Mouse (Mus musculus): Measurements from ENCODE around the gene Pomgnt1. TPM values are rescaled to one million over a fixed set of nuclear protein-coding genes. Genes with fewer than 3 reads are reported as not detected.

Pomgnt1 gene
- polyA plus RNA-seq, 1 experiment from 2014 or later, result 66.3 TPM

DNA sequence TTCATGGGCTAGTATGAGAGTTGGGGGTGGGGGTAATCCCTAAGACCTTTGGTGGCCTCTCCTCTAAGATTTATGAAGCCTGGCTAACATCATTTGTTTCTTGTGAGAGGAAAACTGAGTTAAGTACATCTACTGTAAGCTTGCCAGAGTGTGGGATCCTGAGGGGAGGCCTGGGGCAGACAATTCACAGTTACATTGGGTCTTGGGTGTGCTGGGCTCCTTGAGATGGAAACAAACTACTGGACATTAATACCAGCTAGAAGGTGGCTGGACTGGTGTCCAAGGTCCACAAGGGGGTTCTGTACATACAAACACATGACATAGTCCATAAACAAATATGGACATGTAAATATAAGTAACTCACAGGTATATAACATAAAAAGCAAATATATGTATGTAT lies 51.5 kb downstream of the Pomgnt1 start:
- H3K27me3 ChIP-seq (ENCODE audit: control insufficient read depth, insufficient read depth, low read length), result no peaks in the 10 kb centered on the region
- no peak for ATAC-seq (ENCODE audit: insufficient number of reproducible peaks, insufficient read depth, low FRiP score, low read depth)
- no peak overlapping the region for H3K4me3 ChIP-seq (ENCODE audit: control insufficient read depth in 1 of 2, insufficient read depth in 1 of 2, low read depth in 1 of 2, low read length in 2 of 2)
- H3K4me2 ChIP-seq (ENCODE audit: low read length), result peak overlapping the region; percentile 61
- H3K36me3 ChIP-seq (ENCODE audit: control insufficient read depth, insufficient read depth, low read length), result no peaks in the 10 kb centered on the region
- peaks cover 30 to 35% of the 10 kb centered on the region in 2 experiments for H3K4me1 ChIP-seq (ENCODE audit: control insufficient read depth in 2 of 2, insufficient read depth in 2 of 2, low read length in 2 of 2)
- H3K27ac ChIP-seq (replicated peaks in 1 of 2; ENCODE audit: control insufficient read depth in 1 of 2, insufficient read depth in 1 of 2, low read depth in 2 of 2, low read length in 2 of 2), result peak overlapping the region; percentile 91 to 92
- peak overlapping the region; percentile 66 for H3K9ac ChIP-seq (ENCODE audit: low read length)
- H3K9me3 ChIP-seq (ENCODE audit: control insufficient read depth, low read length), result no peaks in the 10 kb centered on the region

DNA sequence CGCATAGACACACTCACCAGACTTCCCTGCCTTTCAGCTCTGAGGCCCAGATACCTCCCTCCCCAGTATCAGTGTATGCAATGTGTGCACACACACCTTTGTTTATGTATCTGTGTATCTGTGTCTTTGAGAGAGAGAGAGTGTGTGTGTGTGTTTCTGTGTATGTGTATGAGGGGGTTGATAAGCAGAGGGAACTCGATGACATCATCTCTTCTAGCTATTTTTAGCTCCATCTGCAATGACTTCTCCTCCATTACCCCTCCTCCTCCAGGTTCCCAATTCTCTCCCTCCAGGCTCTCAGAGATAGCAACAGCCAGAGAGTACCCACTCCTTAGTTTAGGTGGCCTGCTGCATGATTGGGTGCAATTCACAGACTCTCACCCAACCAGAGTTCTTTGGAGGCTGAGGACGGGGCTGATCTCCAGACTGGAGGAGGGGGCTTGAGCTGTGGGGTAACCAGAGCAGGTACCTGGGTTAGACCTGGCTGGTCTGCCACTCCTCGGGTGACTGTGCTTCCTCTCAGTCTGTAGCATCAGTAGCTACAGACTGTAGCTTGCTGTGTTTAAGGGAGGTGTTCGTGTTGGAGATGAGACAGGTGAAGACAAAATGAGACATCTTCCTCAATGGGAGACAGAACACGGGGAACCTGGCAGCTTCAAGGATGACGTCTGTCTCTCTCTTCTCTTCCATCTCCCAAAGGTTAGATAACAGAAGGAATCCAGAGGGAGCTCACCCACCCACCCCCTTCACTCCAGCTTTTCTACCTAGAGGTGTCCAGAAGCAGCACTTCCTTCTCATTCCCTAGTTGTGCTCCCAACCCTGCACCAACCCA lies 52.3 kb downstream of the Pomgnt1 start:
- peak; percentile 45; the same call in 1 of the 2 replicates for ATAC-seq (ENCODE audit: insufficient number of reproducible peaks, insufficient read depth, low FRiP score, low read depth)
- 28% methylated on average over 7 of the region's 7 CpGs for WGBS
- peak overlapping the region in 1 of 2 experiments; percentile 16; a peak in 1 of 4 replicates for H3K4me3 ChIP-seq (ENCODE audit: control insufficient read depth in 1 of 2, insufficient read depth in 1 of 2, low read depth in 1 of 2, low read length in 2 of 2)

DNA sequence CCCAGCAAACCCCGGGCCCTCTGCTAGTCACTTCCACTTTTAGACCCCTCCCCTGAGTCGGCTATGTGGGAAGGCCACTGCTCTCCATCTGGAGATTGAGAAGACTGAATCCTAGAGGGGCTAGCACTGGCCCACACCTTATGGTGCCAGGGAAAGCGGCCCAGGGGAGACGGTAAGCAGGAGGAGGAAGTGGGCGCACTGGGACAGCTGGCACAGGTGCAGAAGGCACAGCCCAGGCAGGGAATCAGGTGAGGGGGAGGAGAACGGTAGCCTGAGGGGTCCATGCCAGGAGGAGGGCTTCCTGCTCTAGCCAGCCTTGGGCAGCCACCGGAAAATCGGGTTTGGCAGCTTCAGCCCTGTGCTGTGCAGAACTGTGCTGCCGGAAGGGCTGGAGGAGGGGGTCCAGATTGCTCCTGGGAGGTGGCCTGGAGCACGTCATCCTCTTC lies 52.9 kb downstream of the Pomgnt1 start:
- ATAC-seq (ENCODE audit: insufficient number of reproducible peaks, insufficient read depth, low FRiP score, low read depth), result peak; percentile 65
- H3K36me3 ChIP-seq (ENCODE audit: control insufficient read depth, insufficient read depth, low read length), result no peaks in the 10 kb centered on the region
- H3K4me1 ChIP-seq (ENCODE audit: control insufficient read depth in 2 of 2, insufficient read depth in 2 of 2, low read length in 2 of 2), result peaks cover 30 to 35% of the 10 kb centered on the region in 2 experiments
- peak overlapping the region; percentile 76 to 91 for H3K27ac ChIP-seq (replicated peaks in 1 of 2; ENCODE audit: control insufficient read depth in 1 of 2, insufficient read depth in 1 of 2, low read depth in 2 of 2, low read length in 2 of 2)
- peak overlapping the region; percentile 66 for H3K9ac ChIP-seq (ENCODE audit: low read length)
- peak overlapping the region; percentile 61 for H3K4me2 ChIP-seq (ENCODE audit: low read length)
- WGBS, result 12% methylated on average over 10 of the region's 10 CpGs
- no peaks in the 10 kb centered on the region for H3K9me3 ChIP-seq (ENCODE audit: control insufficient read depth, low read length)
- peak overlapping the region; percentile 7 to 16; a peak in 1 of 4 replicates for H3K4me3 ChIP-seq (ENCODE audit: control insufficient read depth in 1 of 2, insufficient read depth in 1 of 2, low read depth in 1 of 2, low read length in 2 of 2)
- no peaks in the 10 kb centered on the region for H3K27me3 ChIP-seq (ENCODE audit: control insufficient read depth, insufficient read depth, low read length)

More for the DNA sequence above, 52.3 kb downstream of the Pomgnt1 start:
- H3K27me3 ChIP-seq (ENCODE audit: control insufficient read depth, insufficient read depth, low read length), result no peaks in the 10 kb centered on the region
- H3K9me3 ChIP-seq (ENCODE audit: control insufficient read depth, low read length), result no peaks in the 10 kb centered on the region
- peak overlapping the region; percentile 66 for H3K9ac ChIP-seq (ENCODE audit: low read length)
- H3K4me2 ChIP-seq (ENCODE audit: low read length), result peak overlapping the region; percentile 61
- H3K36me3 ChIP-seq (ENCODE audit: control insufficient read depth, insufficient read depth, low read length), result no peaks in the 10 kb centered on the region
- H3K4me1 ChIP-seq (ENCODE audit: control insufficient read depth in 2 of 2, insufficient read depth in 2 of 2, low read length in 2 of 2), result peaks cover 30 to 35% of the 10 kb centered on the region in 2 experiments
- H3K27ac ChIP-seq (replicated peaks in 1 of 2; ENCODE audit: control insufficient read depth in 1 of 2, insufficient read depth in 1 of 2, low read depth in 2 of 2, low read length in 2 of 2), result peak overlapping the region; percentile 78 to 91

DNA sequence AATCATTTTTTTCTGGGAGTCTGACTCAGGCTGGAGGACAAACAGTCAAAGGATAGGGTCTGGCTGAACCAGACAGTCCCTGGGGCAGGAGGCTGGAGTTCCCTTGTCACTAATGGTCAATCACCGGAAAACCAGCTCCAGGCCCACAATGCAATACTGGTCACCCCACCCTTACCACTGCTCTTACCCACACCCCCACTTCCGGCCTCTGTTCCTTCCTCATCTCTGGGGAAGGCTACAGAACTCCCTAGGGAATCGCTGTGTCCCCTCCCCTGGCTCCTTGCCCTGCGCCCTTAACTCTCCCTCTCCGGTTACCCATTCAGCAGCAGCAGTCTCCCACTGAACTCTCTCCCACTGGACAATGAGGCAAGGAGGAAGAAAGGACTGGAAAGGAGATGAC lies 53.5 kb downstream of the Pomgnt1 start:
- Histone ChIP-seq H3K27ac (replicated peaks in 1 of 2; ENCODE audit: control insufficient read depth in 1 of 2, insufficient read depth in 1 of 2, low read depth in 2 of 2, low read length in 2 of 2) (peak overlapping the region; percentile 76 to 91), H3K9me3 (ENCODE audit: control insufficient read depth, low read length) (no peaks in the 10 kb centered on the region), H3K4me1 (ENCODE audit: control insufficient read depth in 2 of 2, insufficient read depth in 2 of 2, low read length in 2 of 2) (peaks cover 30 to 35% of the 10 kb centered on the region in 2 experiments), H3K4me3 (ENCODE audit: control insufficient read depth in 1 of 2, insufficient read depth in 1 of 2, low read depth in 1 of 2, low read length in 2 of 2) (no peak overlapping the region), H3K4me2 (ENCODE audit: low read length) (peak overlapping the region; percentile 61), H3K9ac (ENCODE audit: low read length) (peak overlapping the region; percentile 66), H3K36me3 (ENCODE audit: control insufficient read depth, insufficient read depth, low read length) (no peaks in the 10 kb centered on the region), H3K27me3 (ENCODE audit: control insufficient read depth, insufficient read depth, low read length) (no peaks in the 10 kb centered on the region)
- peak; percentile 57; the same call in 1 of the 2 replicates for ATAC-seq (ENCODE audit: insufficient number of reproducible peaks, insufficient read depth, low FRiP score, low read depth)
- 32% methylated on average over 5 of the region's 5 CpGs for WGBS

DNA sequence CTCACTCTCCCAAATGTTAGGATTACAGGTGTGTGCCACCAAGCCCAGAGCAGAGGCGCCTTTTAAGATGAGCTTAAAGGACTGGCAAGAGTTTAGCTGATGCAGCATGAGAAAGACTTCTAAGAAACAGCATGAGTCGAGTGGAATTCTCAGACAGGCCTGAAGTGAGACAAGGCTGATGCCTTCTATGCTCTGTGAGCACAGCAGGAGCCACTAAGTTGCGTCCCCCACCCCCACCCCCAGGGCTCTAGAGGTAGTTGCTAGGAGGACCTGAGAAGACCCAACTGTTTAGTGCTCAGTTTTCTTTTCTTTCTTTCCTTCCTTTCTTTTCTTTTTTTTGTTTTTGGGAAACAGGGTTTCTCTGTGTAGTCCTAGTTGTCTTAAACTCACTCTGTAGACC lies 58.4 kb downstream of the Pomgnt1 start:
- H3K36me3 ChIP-seq (ENCODE audit: control insufficient read depth, insufficient read depth, low read length), result no peaks in the 10 kb centered on the region
- H3K4me1 ChIP-seq (ENCODE audit: control insufficient read depth in 2 of 2, insufficient read depth in 2 of 2, low read length in 2 of 2), result peaks cover 5 to 15% of the 10 kb centered on the region in 2 experiments
- no peak overlapping the region for H3K27ac ChIP-seq (replicated peaks in 1 of 2; ENCODE audit: control insufficient read depth in 1 of 2, insufficient read depth in 1 of 2, low read depth in 2 of 2, low read length in 2 of 2)
- ATAC-seq (ENCODE audit: insufficient number of reproducible peaks, insufficient read depth, low FRiP score, low read depth), result no peak
- H3K9ac ChIP-seq (ENCODE audit: low read length), result no peak overlapping the region
- no peak overlapping the region for H3K4me3 ChIP-seq (ENCODE audit: control insufficient read depth in 1 of 2, insufficient read depth in 1 of 2, low read depth in 1 of 2, low read length in 2 of 2)
- no peaks in the 10 kb centered on the region for H3K27me3 ChIP-seq (ENCODE audit: control insufficient read depth, insufficient read depth, low read length)
- no peaks in the 10 kb centered on the region for H3K9me3 ChIP-seq (ENCODE audit: control insufficient read depth, low read length)
- H3K4me2 ChIP-seq (ENCODE audit: low read length), result no peak overlapping the region
- WGBS, result 60% methylated on average over 3 of the region's 3 CpGs

DNA sequence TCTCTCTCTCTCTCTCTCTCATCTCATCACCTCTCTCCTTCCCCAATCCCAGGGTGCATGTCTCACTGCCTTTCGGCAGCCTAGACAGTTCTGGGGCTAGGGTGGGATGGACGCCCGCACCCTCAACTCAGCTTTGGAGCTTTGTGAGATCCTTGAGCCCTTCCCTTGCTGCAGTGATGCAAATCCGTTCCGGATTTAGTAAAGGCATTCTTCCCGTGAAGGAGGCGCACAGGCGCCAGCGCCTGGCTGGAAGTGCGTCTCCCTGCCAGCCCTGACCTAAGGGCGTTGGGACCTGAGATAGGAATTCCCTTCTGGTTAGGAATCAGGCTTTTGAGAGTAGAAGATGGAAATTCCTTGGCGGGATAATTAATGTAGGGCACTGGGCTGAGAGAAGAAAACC lies 59.1 kb downstream of the Pomgnt1 start:
- Histone ChIP-seq H3K36me3 (ENCODE audit: control insufficient read depth, insufficient read depth, low read length) (no peaks in the 10 kb centered on the region), H3K9me3 (ENCODE audit: control insufficient read depth, low read length) (no peaks in the 10 kb centered on the region), H3K27ac (replicated peaks in 1 of 2; ENCODE audit: control insufficient read depth in 1 of 2, insufficient read depth in 1 of 2, low read depth in 2 of 2, low read length in 2 of 2) (peak overlapping the region; percentile 36 to 48; a peak in 2 of 4 replicates), H3K4me3 (ENCODE audit: control insufficient read depth in 1 of 2, insufficient read depth in 1 of 2, low read depth in 1 of 2, low read length in 2 of 2) (peak overlapping the region; percentile 28 to 38), H3K4me2 (ENCODE audit: low read length) (peak overlapping the region; percentile 62), H3K9ac (ENCODE audit: low read length) (peak overlapping the region; percentile 57), H3K4me1 (ENCODE audit: control insufficient read depth in 2 of 2, insufficient read depth in 2 of 2, low read length in 2 of 2) (peaks cover 0 to 11% of the 10 kb centered on the region in 2 experiments; a peak in 2 of 4 replicates), H3K27me3 (ENCODE audit: control insufficient read depth, insufficient read depth, low read length) (no peaks in the 10 kb centered on the region)
- no peak for ATAC-seq (ENCODE audit: insufficient number of reproducible peaks, insufficient read depth, low FRiP score, low read depth)
- WGBS, result 4% methylated on average over 12 of the region's 12 CpGs

- Histone ChIP-seq H3K9me3 (ENCODE audit: control insufficient read depth, low read length) (no peaks in the 10 kb centered on the region), H3K4me2 (ENCODE audit: low read length) (no peak overlapping the region), H3K27ac (replicated peaks in 1 of 2; ENCODE audit: control insufficient read depth in 1 of 2, insufficient read depth in 1 of 2, low read depth in 2 of 2, low read length in 2 of 2) (no peak overlapping the region), H3K4me3 (ENCODE audit: control insufficient read depth in 1 of 2, insufficient read depth in 1 of 2, low read depth in 1 of 2, low read length in 2 of 2) (no peak overlapping the region), H3K27me3 (ENCODE audit: control insufficient read depth, insufficient read depth, low read length) (no peaks in the 10 kb centered on the region), H3K9ac (ENCODE audit: low read length) (no peak overlapping the region), H3K4me1 (ENCODE audit: control insufficient read depth in 2 of 2, insufficient read depth in 2 of 2, low read length in 2 of 2) (peaks cover 0 to 9% of the 10 kb centered on the region in 2 experiments; a peak in 2 of 4 replicates), H3K36me3 (ENCODE audit: control insufficient read depth, insufficient read depth, low read length) (no peaks in the 10 kb centered on the region)
- no peak for ATAC-seq (ENCODE audit: insufficient number of reproducible peaks, insufficient read depth, low FRiP score, low read depth)
- 79% methylated on average over 4 of the region's 4 CpGs for WGBS
Observed at GRCm38 (mm10) chr4:116185083-116185482, 61.4 kb downstream of the Pomgnt1 start.
